Mouse (Mus musculus): ENCODE measurements around the gene Med29. TPM values are rescaled to one million over a fixed set of nuclear protein-coding genes. Genes with fewer than 3 reads are reported as not detected.
"Not testable (repeated sequence)": the region's sequence is repeated elsewhere in the genome, so short reads cannot be mapped to it uniquely, and the experiment has no call there.

Med29 gene
- polyA plus RNA-seq, 1 experiment from 2014 or later, result 50.0 TPM

GRCm38 (mm10) chr7:28393272-28393951 lies 904 bp upstream of the Med29 start:
- WGBS, result 5% methylated on average over 22 of the region's 22 CpGs
- ATAC-seq (ENCODE audit: low FRiP score), result no peak; the same call in 1 of the 2 replicates
- Histone ChIP-seq H3K27me3 (replicated peaks) (no peaks in the 10 kb centered on the region), H3K36me3 (peaks cover 54% of the 10 kb centered on the region), H3K9ac (replicated peaks) (peak overlapping the region; percentile 89), H3K4me2 (peak overlapping the region; percentile 93), H3K4me3 (replicated peaks) (peak overlapping the region; percentile 99), H3K9me3 (replicated peaks) (no peaks in the 10 kb centered on the region), H3K27ac (replicated peaks) (peak overlapping the region; percentile 86), H3K4me1 (peaks cover 24% of the 10 kb centered on the region)

GRCm38 (mm10) chr7:28390331-28390730 lies 2.2 kb downstream of the Med29 start:
- Histone ChIP-seq H3K4me2 (no peak overlapping the region), H3K27ac (replicated peaks) (no peak overlapping the region), H3K4me1 (peaks cover 24% of the 10 kb centered on the region), H3K27me3 (replicated peaks) (no peaks in the 10 kb centered on the region), H3K36me3 (peaks cover 48% of the 10 kb centered on the region), H3K4me3 (replicated peaks) (no peak overlapping the region), H3K9ac (replicated peaks) (no peak overlapping the region), H3K9me3 (replicated peaks) (no peaks in the 10 kb centered on the region)
- no peak for ATAC-seq (ENCODE audit: low FRiP score)
- WGBS, result 95% methylated on average over 3 of the region's 3 CpGs

GRCm38 (mm10) chr7:28387384-28387783 lies 5.1 kb downstream of the Med29 start:
- H3K9ac ChIP-seq (replicated peaks); H3K27me3 ChIP-seq (replicated peaks); H3K27ac ChIP-seq (replicated peaks); H3K4me2 ChIP-seq; ATAC-seq (ENCODE audit: low FRiP score); H3K4me3 ChIP-seq (replicated peaks); H3K9me3 ChIP-seq (replicated peaks): not testable (repeated sequence)
- Histone ChIP-seq H3K36me3 (peaks cover 42% of the 10 kb centered on the region), H3K4me1 (peaks cover 22% of the 10 kb centered on the region)
- 90% methylated on average over 7 of the region's 7 CpGs for whole genome bisulfite sequencing

GRCm38 (mm10) chr7:28386877-28387276 lies 5.6 kb downstream of the Med29 start:
- ATAC-seq (ENCODE audit: low FRiP score), result not testable (repeated sequence)
- WGBS, result 83% methylated on average over 6 of the region's 6 CpGs

GRCm38 (mm10) chr7:28386462-28386861 lies 6.0 kb downstream of the Med29 start:
- no peak for ATAC-seq (ENCODE audit: low FRiP score)
- Histone ChIP-seq H3K27ac (replicated peaks) (no peak overlapping the region), H3K4me1 (peaks cover 23% of the 10 kb centered on the region), H3K27me3 (replicated peaks) (no peaks in the 10 kb centered on the region), H3K4me2 (no peak overlapping the region), H3K9me3 (replicated peaks) (no peaks in the 10 kb centered on the region), H3K9ac (replicated peaks) (no peak overlapping the region), H3K36me3 (peaks cover 42% of the 10 kb centered on the region), H3K4me3 (replicated peaks) (no peak overlapping the region)
- 13% methylated on average over 4 of the region's 4 CpGs for WGBS

More at GRCm38 (mm10) chr7:28386877-28387276, 5.6 kb downstream of the Med29 start:
- H3K4me1 ChIP-seq, result peaks cover 23% of the 10 kb centered on the region
- peaks cover 42% of the 10 kb centered on the region for H3K36me3 ChIP-seq
- H3K4me3 ChIP-seq (replicated peaks); H3K4me2 ChIP-seq; H3K27ac ChIP-seq (replicated peaks); H3K9ac ChIP-seq (replicated peaks); H3K9me3 ChIP-seq (replicated peaks); H3K27me3 ChIP-seq (replicated peaks): not testable (repeated sequence)

- peaks cover 20% of the 10 kb centered on the region for H3K4me1 ChIP-seq
- no peak overlapping the region for H3K9ac ChIP-seq (replicated peaks)
- H3K27ac ChIP-seq (replicated peaks), result no peak overlapping the region
- no peak overlapping the region for H3K4me2 ChIP-seq
- H3K9me3 ChIP-seq (replicated peaks), result no peaks in the 10 kb centered on the region
- 86% methylated on average over 7 of the region's 7 CpGs for WGBS
- H3K27me3 ChIP-seq (replicated peaks), result no peaks in the 10 kb centered on the region
- peaks cover 42% of the 10 kb centered on the region for H3K36me3 ChIP-seq
- no peak for ATAC-seq (ENCODE audit: low FRiP score)
- no peak overlapping the region for H3K4me3 ChIP-seq (replicated peaks)
Observed at GRCm38 (mm10) chr7:28386007-28386406, 6.5 kb downstream of the Med29 start.

- H3K27ac ChIP-seq (replicated peaks), result no peak overlapping the region
- H3K36me3 ChIP-seq, result peaks cover 36% of the 10 kb centered on the region
- H3K4me1 ChIP-seq, result peaks cover 24% of the 10 kb centered on the region
- H3K9me3 ChIP-seq (replicated peaks), result no peaks in the 10 kb centered on the region
- H3K9ac ChIP-seq (replicated peaks), result no peak overlapping the region
- WGBS, result 88% methylated on average over 9 of the region's 9 CpGs
- H3K4me2 ChIP-seq, result no peak overlapping the region
- no peaks in the 10 kb centered on the region for H3K27me3 ChIP-seq (replicated peaks)
- H3K4me3 ChIP-seq (replicated peaks), result no peak overlapping the region
- no peak for ATAC-seq (ENCODE audit: low FRiP score)
Observed at GRCm38 (mm10) chr7:28385196-28385595, 7.3 kb downstream of the Med29 start.

- no peak for ATAC-seq (ENCODE audit: low FRiP score)
- WGBS, result 82% methylated on average over 6 of the region's 6 CpGs
Observed at GRCm38 (mm10) chr7:28384162-28384561, 8.3 kb downstream of the Med29 start.

GRCm38 (mm10) chr7:28383606-28384005 lies 8.9 kb downstream of the Med29 start:
- Histone ChIP-seq H3K9ac (replicated peaks) (no peak overlapping the region), H3K4me3 (replicated peaks) (no peak overlapping the region), H3K27me3 (replicated peaks) (no peaks in the 10 kb centered on the region), H3K4me2 (no peak overlapping the region), H3K36me3 (peaks cover 22% of the 10 kb centered on the region), H3K27ac (replicated peaks) (no peak overlapping the region; the same call in 1 of the 2 replicates), H3K9me3 (replicated peaks) (no peaks in the 10 kb centered on the region), H3K4me1 (peaks cover 34% of the 10 kb centered on the region)
- 76% methylated on average over 4 of the region's 4 CpGs for WGBS
- ATAC-seq (ENCODE audit: low FRiP score), result no peak

More at GRCm38 (mm10) chr7:28384162-28384561, 8.3 kb downstream of the Med29 start:
- Histone ChIP-seq H3K9me3 (replicated peaks) (no peaks in the 10 kb centered on the region), H3K4me1 (peaks cover 30% of the 10 kb centered on the region), H3K4me3 (replicated peaks) (no peak overlapping the region), H3K9ac (replicated peaks) (no peak overlapping the region), H3K36me3 (peaks cover 28% of the 10 kb centered on the region), H3K27ac (replicated peaks) (no peak overlapping the region), H3K4me2 (no peak overlapping the region), H3K27me3 (replicated peaks) (no peaks in the 10 kb centered on the region)

- Histone ChIP-seq H3K36me3 (peaks cover 16% of the 10 kb centered on the region), H3K27me3 (replicated peaks) (no peaks in the 10 kb centered on the region), H3K4me2 (no peak overlapping the region), H3K4me3 (replicated peaks) (no peak overlapping the region), H3K27ac (replicated peaks) (no peak overlapping the region), H3K9ac (replicated peaks) (no peak overlapping the region), H3K4me1 (peaks cover 40% of the 10 kb centered on the region), H3K9me3 (replicated peaks) (no peaks in the 10 kb centered on the region)
- 77% methylated on average over 11 of the region's 11 CpGs for WGBS
- no peak for ATAC-seq (ENCODE audit: low FRiP score)
Observed at GRCm38 (mm10) chr7:28382981-28383396, 9.5 kb downstream of the Med29 start.

- WGBS, result 78% methylated on average over 10 of the region's 12 CpGs
- Histone ChIP-seq H3K9me3 (replicated peaks) (no peaks in the 10 kb centered on the region), H3K36me3 (peaks cover 10% of the 10 kb centered on the region), H3K27me3 (replicated peaks) (no peaks in the 10 kb centered on the region), H3K4me1 (peaks cover 45% of the 10 kb centered on the region), H3K4me2 (peak overlapping the region; percentile 49), H3K27ac (replicated peaks) (peak overlapping the region; percentile 77; the same call in 1 of the 2 replicates), H3K9ac (replicated peaks) (no peak overlapping the region), H3K4me3 (replicated peaks) (no peak overlapping the region)
- no peak for ATAC-seq (ENCODE audit: low FRiP score)
Observed at GRCm38 (mm10) chr7:28382347-28382951, 10.1 kb downstream of the Med29 start.

GRCm38 (mm10) chr7:28381938-28382337 lies 10.6 kb downstream of the Med29 start:
- Histone ChIP-seq H3K9me3 (replicated peaks) (no peaks in the 10 kb centered on the region), H3K4me1 (peaks cover 50% of the 10 kb centered on the region), H3K36me3 (peaks cover 9% of the 10 kb centered on the region), H3K27ac (replicated peaks) (peak overlapping the region; percentile 77), H3K4me3 (replicated peaks) (peak overlapping the region; percentile 16; the same call in 1 of the 2 replicates), H3K9ac (replicated peaks) (0 out of 2 replicates have a peak overlapping the region, but pooled peaks have one; percentile 8), H3K4me2 (peak overlapping the region; percentile 49), H3K27me3 (replicated peaks) (no peaks in the 10 kb centered on the region)
- ATAC-seq (ENCODE audit: low FRiP score), result no peak
- 16% methylated on average over 20 of the region's 20 CpGs for WGBS

Measured in neural tube, embryonic 15.5 days (tissue).